Mouse (Mus musculus) bone marrow macrophage, adult 2 months (primary cell): ENCODE data around the gene Pard3.

Source experiments
- CTCF ChIP-seq: IDR thresholded peaks from 2 replicates; pipeline ENCODE4 v1.5.1; 2012; ENCODE audit warnings: low read depth, mild to moderate bottlenecking, low read length, moderate library complexity
- POLR2A ChIP-seq: IDR thresholded peaks from 2 replicates; pipeline ENCODE4 v1.6.1; 2012; ENCODE audit warnings: mild to moderate bottlenecking, low read depth, low read length, borderline replicate concordance

- TF ChIP-seq CTCF (no peak), POLR2A (no peak)
These were observed 284.3 kb downstream of the Pard3 start for GRCm38 (mm10) chr8:127347890-127348495.
